In the genomic region with DNA sequence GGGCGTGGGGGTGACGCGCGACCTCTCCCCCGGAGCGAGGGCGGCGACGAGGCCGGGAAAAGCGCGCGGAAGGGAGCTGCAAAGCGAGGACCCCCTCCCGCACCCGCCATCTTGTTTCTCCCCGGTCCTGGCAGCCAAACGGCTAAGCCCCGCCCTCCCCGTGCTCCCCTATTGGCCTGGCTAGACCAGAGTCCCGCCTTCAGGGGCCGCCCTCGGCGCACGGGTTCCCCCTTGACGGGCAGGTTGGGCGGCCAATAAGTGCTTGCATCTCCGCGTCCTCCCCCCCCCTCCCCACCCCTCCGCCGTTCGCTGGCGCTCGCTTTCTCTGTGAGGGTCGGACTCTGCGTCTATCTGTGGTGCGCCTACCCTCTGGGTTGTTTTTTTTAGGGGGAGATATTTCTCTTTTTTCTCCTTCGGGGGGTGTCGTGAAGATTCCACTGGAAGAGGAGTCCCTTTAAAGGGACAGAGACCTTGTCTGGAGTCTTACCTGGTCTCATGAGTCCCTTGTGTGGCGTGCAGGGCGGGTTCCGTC, we compare ENCODE assay signal across 8 mouse cellular contexts. TPM values are rescaled to one million over a fixed set of nuclear protein-coding genes. Genes with fewer than 3 reads are reported as not detected.
DNase-seq lines count a peak whose midpoint lies in the region; ATAC-seq and TF ChIP-seq lines count a peak whose summit lies in the region.

No protein-coding gene starts in this region.

- peak overlapping the region; percentile 96 for H3K27ac ChIP-seq in ES-E14 (ENCODE audit: insufficient read depth, low read depth, low read length, poor library complexity, severe bottlenecking)
- H3K27ac ChIP-seq in forebrain, embryonic 14.5 days (ENCODE audit: low read depth, low read length) = peak overlapping the region; percentile 100
- peak overlapping the region; percentile 95 for H3K27ac ChIP-seq in liver, postnatal 0 days (ENCODE audit: low read depth)
- peak overlapping the region; percentile 100 for H3K27ac ChIP-seq in neural tube, embryonic 13.5 days (replicated peaks)

- no peaks in the 10 kb centered on the region for H3K9me3 ChIP-seq in ES-E14 (ENCODE audit: control insufficient read depth, insufficient read depth, low read depth, low read length)
- H3K9me3 ChIP-seq in forebrain, embryonic 14.5 days (replicated peaks; ENCODE audit: control insufficient read depth, low read length) = no peaks in the 10 kb centered on the region
- H3K9me3 ChIP-seq in liver, postnatal 0 days (ENCODE audit: low read length) = no peaks in the 10 kb centered on the region
- H3K9me3 ChIP-seq in neural tube, embryonic 13.5 days = no peaks in the 10 kb centered on the region

- H3K4me3 ChIP-seq in ES-E14 (ENCODE audit: insufficient read depth in 1 of 2, low read depth in 1 of 2, low read length in 2 of 2, poor library complexity in 1 of 2, severe bottlenecking in 1 of 2) = peak overlapping the region; percentile 94 to 98
- peak overlapping the region; percentile 79 for H3K4me3 ChIP-seq in forebrain, embryonic 14.5 days (ENCODE audit: low read depth, low read length)
- H3K4me3 ChIP-seq in liver, postnatal 0 days (ENCODE audit: low read depth, low read length) = peak overlapping the region; percentile 69
- peak overlapping the region; percentile 75 for H3K4me3 ChIP-seq in neural tube, embryonic 13.5 days

- no peak for TF ChIP-seq CTCF in liver, postnatal 0 days (IDR thresholded peaks at IDR 0.05; ENCODE audit: low read depth)

- TF ChIP-seq EP300 in liver, postnatal 0 days (IDR thresholded peaks at IDR 0.05; ENCODE audit: low read depth) = no peak

- in situ Hi-C loops in ES-E14 (cut with MboI; ENCODE audit: low sequenced_read_pairs in 2 of 2, unreplicated experiment in 2 of 2) = no loop called here

- peaks cover 0 to 12% of the 10 kb centered on the region in 2 experiments; a peak in 3 of 4 replicates for H3K4me1 ChIP-seq in ES-E14 (ENCODE audit: control insufficient read depth in 2 of 2, insufficient read depth in 2 of 2, low read length in 2 of 2, poor library complexity in 1 of 2)
- peaks cover 16% of the 10 kb centered on the region; the same call in 1 of the 2 replicates for H3K4me1 ChIP-seq in forebrain, embryonic 14.5 days (ENCODE audit: control insufficient read depth, insufficient read depth, low read length)
- H3K4me1 ChIP-seq in liver, postnatal 0 days (ENCODE audit: insufficient read depth) = peaks cover 30% of the 10 kb centered on the region
- H3K4me1 ChIP-seq in neural tube, embryonic 13.5 days (replicated peaks) = peaks cover 33% of the 10 kb centered on the region

- DNase-seq in ES-E14 (ENCODE audit: low read depth, low spot score) = peak; percentile 97
- peak; percentile 99 for DNase-seq in cerebellum, adult 11 months
- peak; percentile 100 for DNase-seq in forebrain, embryonic 14.5 days (ENCODE audit: low spot score)
- peak; percentile 99 for DNase-seq in heart, postnatal 14 days
- DNase-seq in layer of hippocampus, adult 11-12 months (ENCODE audit: low spot score) = peak; percentile 98
- DNase-seq in liver, postnatal 0 days = peak; percentile 100
- DNase-seq in telencephalon, adult 2 months (ENCODE audit: low read depth, low spot score) = peak; percentile 95

- intact Hi-C loops in heart, postnatal 14 days (cut with DNase I) = loop anchor here (2.0 kb wide), 2 partner anchors 39 to 109 kb away; no protein-coding TSS in a partner anchor

- peaks cover 8% of the 10 kb centered on the region for H3K36me3 ChIP-seq in ES-E14 (ENCODE audit: control insufficient read depth, insufficient read depth, low read length, poor library complexity, severe bottlenecking)
- H3K36me3 ChIP-seq in forebrain, embryonic 14.5 days (ENCODE audit: control insufficient read depth, insufficient read depth, low read length) = peaks cover 9% of the 10 kb centered on the region
- H3K36me3 ChIP-seq in liver, postnatal 0 days (replicated peaks; ENCODE audit: insufficient read depth, low read length) = peaks cover 15% of the 10 kb centered on the region
- peaks cover 10% of the 10 kb centered on the region for H3K36me3 ChIP-seq in neural tube, embryonic 13.5 days

- peak overlapping the region; percentile 98 for H3K4me2 ChIP-seq in forebrain, embryonic 14.5 days (ENCODE audit: low read length)
- H3K4me2 ChIP-seq in liver, postnatal 0 days (ENCODE audit: low read depth, low read length) = peak overlapping the region; percentile 90
- peak overlapping the region; percentile 94 for H3K4me2 ChIP-seq in neural tube, embryonic 13.5 days

- WGBS in forebrain, embryonic 14.5 days = under 1% methylated on average over 32 of the region's 42 CpGs
- under 1% methylated on average over 29 of the region's 42 CpGs for WGBS in liver, postnatal 0 days (ENCODE audit: insufficient replicate concordance)
- under 1% methylated on average over 29 of the region's 42 CpGs for WGBS in neural tube, embryonic 13.5 days

- no peaks in the 10 kb centered on the region for H3K27me3 ChIP-seq in forebrain, embryonic 14.5 days (replicated peaks; ENCODE audit: control insufficient read depth, insufficient read depth, low read length)
- H3K27me3 ChIP-seq in liver, postnatal 0 days (ENCODE audit: insufficient read depth, low read length) = no peaks in the 10 kb centered on the region
- H3K27me3 ChIP-seq in neural tube, embryonic 13.5 days = no peaks in the 10 kb centered on the region

- H3K9ac ChIP-seq in ES-E14 (ENCODE audit: insufficient read depth, low read depth, low read length, poor library complexity, severe bottlenecking) = peak overlapping the region; percentile 99
- H3K9ac ChIP-seq in forebrain, embryonic 14.5 days (ENCODE audit: low read length) = peak overlapping the region; percentile 99
- H3K9ac ChIP-seq in liver, postnatal 0 days (replicated peaks) = peak overlapping the region; percentile 86
- H3K9ac ChIP-seq in neural tube, embryonic 13.5 days = peak overlapping the region; percentile 100

- ATAC-seq in forebrain, embryonic 14.5 days = peak; percentile 98
- ATAC-seq in liver, postnatal 0 days = peak; percentile 92
- ATAC-seq in neural tube, embryonic 13.5 days (ENCODE audit: low read depth) = peak; percentile 99

TF ChIP-seq in ES-E14, 5 proteins besides CTCF, POLR2A, EP300 and RAD21:
- TF ChIP-seq ZNF384 (IDR thresholded peaks at IDR 0.05; ENCODE audit: low read depth, low read length) = no peak
- TF ChIP-seq CHD2 (IDR thresholded peaks at IDR 0.05; ENCODE audit: low read depth, low read length) = 0 out of 2 replicates have a peak, but pooled peaks have one; percentile 12
TF ChIP-seq in ES-E14: peak in this region for 1.

RNA-seq across cellular contexts. Expression of gene Brpf3, which starts 0.7 kb away (rescaled TPM):
- 20.5 and 24.5 TPM in 2 replicates for total RNA-seq in ES-E14 (2012; rRNA removed)
- 5.0 and 5.4 TPM in 2 replicates for polyA plus RNA-seq in forebrain, embryonic 14.5 days (2014; fragmentation: Nextera tagmentation; extraction: Ambion mirVana)
- total RNA-seq in heart, postnatal 14 days (2021) = 10 to 100 TPM; 17.2 to 18.5 TPM
- polyA plus RNA-seq in liver, postnatal 0 days (2015; fragmentation: Nextera tagmentation; extraction: Ambion mirVana) = 33.9 and 35.6 TPM in 2 replicates
- polyA plus RNA-seq in neural tube, embryonic 13.5 days (2015; fragmentation: Nextera tagmentation; extraction: Ambion mirVana) = 7.1 and 7.8 TPM in 2 replicates

RNA-seq across cellular contexts. Expression of gene Mapk13, which starts 32.4 kb away (rescaled TPM):
- 7.1 and 14.6 TPM in 2 replicates for total RNA-seq in ES-E14 (2012; rRNA removed)
- polyA plus RNA-seq in forebrain, embryonic 14.5 days (2014; fragmentation: Nextera tagmentation; extraction: Ambion mirVana) = 0.57 and 0.67 TPM in 2 replicates
- total RNA-seq in heart, postnatal 14 days (2021) = under 1 TPM; 0.17 to 0.33 TPM
- 25.2 and 27.6 TPM in 2 replicates for polyA plus RNA-seq in liver, postnatal 0 days (2015; fragmentation: Nextera tagmentation; extraction: Ambion mirVana)
- 0.52 and 1.8 TPM in 2 replicates for polyA plus RNA-seq in neural tube, embryonic 13.5 days (2015; fragmentation: Nextera tagmentation; extraction: Ambion mirVana)

RNA-seq across cellular contexts. Expression of gene Pnpla1, which starts 56.7 kb away (rescaled TPM):
- 0.05 and 0.27 TPM in 2 replicates for total RNA-seq in ES-E14 (2012; rRNA removed)
- polyA plus RNA-seq in forebrain, embryonic 14.5 days (2014; fragmentation: Nextera tagmentation; extraction: Ambion mirVana) = not detected in 2 replicates
- not detected for total RNA-seq in heart, postnatal 14 days (2021)
- polyA plus RNA-seq in liver, postnatal 0 days (2015; fragmentation: Nextera tagmentation; extraction: Ambion mirVana) = 0.09 and 0.16 TPM in 2 replicates
- polyA plus RNA-seq in neural tube, embryonic 13.5 days (2015; fragmentation: Nextera tagmentation; extraction: Ambion mirVana) = not detected in 2 replicates

Comparison
In these comparisons a context has a peak if more than half of its experiments do, and no peak if none do; other contexts are left out.
1. Peak in every context shown above with its lines: DNase-seq, ATAC-seq, H3K4me3 ChIP-seq and H3K27ac ChIP-seq.